Mouse (Mus musculus) midbrain, embryonic 10.5 days (tissue): ENCODE results near the gene Spaca7. TPM values are rescaled to one million over a fixed set of nuclear protein-coding genes. Genes with fewer than 3 reads are reported as not detected.

ENCODE experiments used
- DNase-seq: peaks from one replicate; pipeline ENCODE4 v3.0.0-alpha.2; 2017; ENCODE audit warnings: low spot score
- H3K27ac ChIP-seq: fragments of 300-500 bp; sonication (generic); replicated peaks from 2 replicates; pipeline ENCODE4 v1.5.1; 2016; ENCODE audit warnings: mild to moderate bottlenecking
- H3K27me3 ChIP-seq: fragments of 300-500 bp; sonication (generic); 2 replicates; pipeline ENCODE4 v1.6.1; 2016; ENCODE audit warnings: low read depth, mild to moderate bottlenecking; ENCODE audit not compliant: poor library complexity, severe bottlenecking
- H3K36me3 ChIP-seq: fragments of 300-500 bp; sonication (generic); 2 replicates; pipeline ENCODE4 v1.6.1; 2016; ENCODE audit warnings: mild to moderate bottlenecking, moderate library complexity
- H3K4me1 ChIP-seq: fragments of 300-500 bp; sonication (generic); 2 replicates; pipeline ENCODE4 v1.6.1; 2016
- H3K4me3 ChIP-seq: fragments of 300-500 bp; sonication (generic); 2 replicates; pipeline ENCODE4 v1.5.1; 2016; ENCODE audit warnings: mild to moderate bottlenecking, moderate library complexity
- H3K9me3 ChIP-seq: fragments of 300-500 bp; sonication (generic); replicated peaks from 2 replicates; pipeline ENCODE4 v1.6.1; 2016; ENCODE audit warnings: mild to moderate bottlenecking
- WGBS: fragments of 180-500 bp; shearing (Covaris S2); methylation state at CpG from one replicate; pipeline ENCODE4 v1.1.7; 2016; 5-methylcytosine and 5-hydroxymethylcytosine counted together
- polyA plus RNA-seq: library from polyadenylated mRNA; unstranded; fragments of >200 nt; fragmentation: Nextera tagmentation; extraction: Ambion mirVana; gene quantifications from 2 replicates; pipeline ENCODE4 v1.2.1, GENCODE M21; 2016

The Spaca7 gene
- polyA plus RNA-seq = not detected in 2 replicates

DNA sequence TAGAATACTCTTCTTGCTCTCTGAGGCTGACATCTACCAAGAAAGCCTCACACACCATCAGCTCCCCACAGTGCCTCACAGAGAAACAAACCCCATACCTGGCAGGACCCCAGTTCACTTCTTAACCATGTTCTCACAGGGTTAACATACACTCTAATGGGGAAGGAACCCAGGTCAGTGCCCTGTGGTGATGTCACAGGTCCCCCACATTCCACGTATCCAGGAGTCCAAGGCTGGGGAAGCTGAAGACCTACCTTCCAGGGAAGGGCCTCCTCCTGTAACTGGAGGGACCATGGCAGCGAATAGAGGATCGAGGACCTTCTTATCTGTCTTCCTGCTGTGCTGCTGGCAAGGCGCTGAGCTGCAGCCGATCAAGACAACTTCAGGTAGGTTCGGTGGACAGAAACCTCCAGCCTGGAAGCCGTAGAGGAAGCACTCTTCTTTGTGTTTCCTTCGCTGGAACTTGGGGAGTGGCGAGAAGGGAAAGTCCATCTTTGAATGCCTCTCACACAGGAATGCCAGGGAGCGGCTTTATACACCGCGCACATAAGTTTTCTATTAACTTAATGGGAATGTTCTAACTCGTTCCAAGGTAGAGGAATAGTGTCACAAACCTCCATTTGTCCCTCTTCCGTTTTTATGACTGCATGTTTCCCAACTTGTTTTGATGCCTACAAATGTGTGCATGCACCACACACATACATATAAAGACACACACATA is at the start of gene Spaca7:
Spaca7 (plus strand) TSS at position 216 of the 721 bp plus-strand sequence.
- peaks cover 42% of the 10 kb centered on the region for H3K27me3 ChIP-seq
- no peak for DNase-seq
- H3K4me3 ChIP-seq = no peak within 1 kb of the TSS
- H3K36me3 ChIP-seq = no peaks in the 10 kb centered on the region
- WGBS = 79% methylated on average over 14 of the region's 14 CpGs
- no peak within 1 kb of the TSS for H3K27ac ChIP-seq
- peaks cover 13% of the 10 kb centered on the region for H3K4me1 ChIP-seq
- no peaks in the 10 kb centered on the region for H3K9me3 ChIP-seq

DNA sequence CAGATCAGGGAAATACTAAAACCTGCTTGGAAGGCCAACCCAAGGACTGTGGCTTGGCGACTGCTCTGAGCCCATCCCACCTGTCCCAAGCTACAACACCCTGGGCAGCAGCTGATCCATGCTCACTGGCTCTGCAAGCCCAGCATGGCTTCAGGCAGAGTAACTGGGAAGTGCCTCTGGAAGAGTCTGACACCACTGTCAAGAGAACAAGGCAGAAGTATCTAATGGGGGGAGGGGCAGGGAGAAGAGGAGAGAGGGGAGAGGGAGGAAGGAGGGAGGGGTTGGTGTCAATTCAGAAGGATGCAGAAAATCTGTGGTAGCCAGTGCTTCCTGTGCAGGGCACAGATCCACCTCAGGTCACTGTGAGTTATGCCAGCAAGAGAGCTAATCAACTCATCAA is 48.5 kb upstream of the Spaca7 start:
- H3K27me3 ChIP-seq = peaks cover 42% of the 10 kb centered on the region
- peaks cover 38% of the 10 kb centered on the region for H3K4me1 ChIP-seq
- DNase-seq = no peak
- peak overlapping the region; percentile 52; the same call in 1 of the 2 replicates for H3K27ac ChIP-seq
- H3K4me3 ChIP-seq = no peak overlapping the region
- H3K36me3 ChIP-seq = no peaks in the 10 kb centered on the region
- WGBS = 28% methylated on average over 1 of the region's 1 CpGs
- peaks cover 6% of the 10 kb centered on the region for H3K9me3 ChIP-seq

DNA sequence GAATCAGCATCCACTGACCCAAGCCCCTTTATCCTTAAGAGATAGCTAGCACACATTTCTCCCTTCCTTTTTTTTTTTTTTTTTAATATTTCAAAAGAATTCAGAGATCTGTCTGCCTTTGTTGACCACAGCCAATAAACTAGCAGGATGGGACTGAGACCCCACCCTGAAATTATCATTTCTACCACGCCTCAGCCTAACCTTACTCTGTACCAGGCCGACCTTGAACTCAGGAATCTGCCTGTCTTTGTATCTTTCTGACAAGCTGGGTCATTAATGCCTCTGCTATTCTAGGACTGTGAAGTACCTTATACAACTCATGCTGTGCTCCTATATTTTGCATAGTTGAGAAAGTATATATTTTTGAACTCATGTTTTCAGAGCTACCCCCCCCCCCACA is 44.2 kb upstream of the Spaca7 start:
- H3K36me3 ChIP-seq = no peaks in the 10 kb centered on the region
- no peak overlapping the region for H3K4me3 ChIP-seq
- DNase-seq = no peak
- H3K27ac ChIP-seq = no peak overlapping the region
- no peaks in the 10 kb centered on the region for H3K9me3 ChIP-seq
- peaks cover 23% of the 10 kb centered on the region for H3K27me3 ChIP-seq
- H3K4me1 ChIP-seq = peaks cover 11% of the 10 kb centered on the region
- 78% methylated on average over 2 of the region's 2 CpGs for WGBS

DNA sequence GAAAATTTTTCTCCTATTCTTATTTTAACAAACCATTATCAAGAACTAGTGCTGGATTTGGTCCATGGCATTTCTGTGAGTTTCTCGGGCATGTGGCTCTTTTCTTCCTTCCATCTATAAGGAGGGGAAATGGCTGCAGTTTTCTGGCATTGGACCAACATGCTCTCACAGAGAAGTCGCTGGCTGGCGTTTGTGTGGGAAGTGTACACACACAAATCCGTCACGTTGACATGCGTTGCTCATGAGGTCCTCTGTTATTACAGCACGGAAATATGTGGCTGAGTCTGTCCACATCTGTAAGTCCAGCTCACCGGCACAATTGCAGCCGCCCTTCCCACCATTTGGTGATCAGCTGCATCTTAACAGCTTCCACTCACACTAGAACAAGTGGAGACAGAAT is 37.2 kb upstream of the Spaca7 start:
- Histone ChIP-seq H3K4me3 (no peak overlapping the region), H3K36me3 (no peaks in the 10 kb centered on the region), H3K4me1 (no peaks in the 10 kb centered on the region), H3K27me3 (no peaks in the 10 kb centered on the region), H3K9me3 (no peaks in the 10 kb centered on the region), H3K27ac (no peak overlapping the region)
- DNase-seq = no peak
- WGBS = 90% methylated on average over 9 of the region's 9 CpGs

DNA sequence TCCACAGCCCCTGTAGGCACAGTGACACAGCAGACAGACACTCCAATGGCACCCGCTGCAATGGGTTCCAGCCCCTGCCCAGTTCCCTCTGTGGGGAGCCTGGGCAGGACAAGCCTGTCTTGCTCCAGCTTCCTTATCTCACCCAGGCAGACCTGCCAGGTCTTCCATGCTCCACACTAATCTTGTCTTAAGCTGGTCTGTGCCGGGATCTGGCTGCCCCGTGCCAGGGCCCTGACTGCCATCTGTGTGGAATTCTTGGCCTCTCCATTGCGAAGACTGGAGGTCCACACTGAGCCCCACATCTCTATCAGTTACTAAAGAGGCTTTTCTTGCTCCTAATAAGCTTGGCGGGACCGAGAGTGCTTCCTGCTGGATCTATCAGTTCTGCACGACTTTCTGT is 36.5 kb upstream of the Spaca7 start:
- no peak for DNase-seq
- WGBS = 87% methylated on average over 7 of the region's 7 CpGs
- H3K36me3 ChIP-seq = no peaks in the 10 kb centered on the region
- no peaks in the 10 kb centered on the region for H3K27me3 ChIP-seq
- H3K9me3 ChIP-seq = no peaks in the 10 kb centered on the region
- no peak overlapping the region for H3K4me3 ChIP-seq
- H3K4me1 ChIP-seq = no peaks in the 10 kb centered on the region
- H3K27ac ChIP-seq = no peak overlapping the region

DNA sequence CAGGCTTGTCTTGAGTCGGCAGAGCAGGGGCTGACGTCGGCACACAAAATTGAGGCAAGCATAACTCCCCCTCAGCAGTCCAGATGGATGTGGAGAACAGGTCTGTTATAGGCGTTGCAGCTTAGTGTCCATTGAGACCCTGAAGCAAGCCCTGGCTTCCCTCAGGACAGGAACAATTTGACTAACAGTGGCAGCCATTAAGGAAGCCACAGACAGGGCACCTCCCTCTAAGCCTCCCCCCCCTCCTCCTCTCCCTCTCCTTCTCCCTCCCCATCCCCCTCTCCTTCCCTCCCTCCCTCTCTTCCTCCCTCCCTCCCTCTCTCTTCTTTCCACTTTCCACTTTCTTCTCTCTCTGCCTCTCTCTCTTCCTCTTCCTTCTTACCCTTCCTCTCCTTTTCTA is 27.6 kb upstream of the Spaca7 start:
- Histone ChIP-seq H3K4me1 (peaks cover 32% of the 10 kb centered on the region), H3K4me3 (no peak overlapping the region), H3K36me3 (no peaks in the 10 kb centered on the region), H3K27me3 (peaks cover 56% of the 10 kb centered on the region), H3K27ac (no peak overlapping the region), H3K9me3 (no peaks in the 10 kb centered on the region; the same call in 1 of the 2 replicates)
- 68% methylated on average over 4 of the region's 4 CpGs for WGBS
- DNase-seq = no peak

DNA sequence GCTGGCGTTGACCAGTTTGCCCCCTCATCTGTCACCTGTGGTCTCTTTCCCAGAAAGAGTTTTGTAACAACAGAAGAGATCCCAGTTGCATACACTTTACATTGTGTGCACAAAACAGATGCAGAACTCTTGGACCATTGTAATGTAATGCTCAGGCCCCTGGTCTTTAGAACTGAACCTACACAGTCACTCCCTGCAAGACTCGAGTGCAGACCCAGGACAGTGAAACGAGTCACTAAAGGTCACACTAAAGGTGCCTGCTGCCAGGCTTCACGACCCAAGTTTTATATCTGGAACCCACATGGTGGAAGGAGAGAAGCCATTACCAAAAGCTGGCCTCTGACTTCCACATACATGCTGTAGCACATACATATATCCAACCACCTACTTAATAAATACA is 27.2 kb upstream of the Spaca7 start:
- H3K27ac ChIP-seq = no peak overlapping the region
- DNase-seq = no peak
- no peak overlapping the region for H3K4me3 ChIP-seq
- peaks cover 32% of the 10 kb centered on the region for H3K4me1 ChIP-seq
- H3K27me3 ChIP-seq = peaks cover 56% of the 10 kb centered on the region
- no peaks in the 10 kb centered on the region for H3K36me3 ChIP-seq
- H3K9me3 ChIP-seq = no peaks in the 10 kb centered on the region; the same call in 1 of the 2 replicates
- 80% methylated on average over 4 of the region's 4 CpGs for WGBS

DNA sequence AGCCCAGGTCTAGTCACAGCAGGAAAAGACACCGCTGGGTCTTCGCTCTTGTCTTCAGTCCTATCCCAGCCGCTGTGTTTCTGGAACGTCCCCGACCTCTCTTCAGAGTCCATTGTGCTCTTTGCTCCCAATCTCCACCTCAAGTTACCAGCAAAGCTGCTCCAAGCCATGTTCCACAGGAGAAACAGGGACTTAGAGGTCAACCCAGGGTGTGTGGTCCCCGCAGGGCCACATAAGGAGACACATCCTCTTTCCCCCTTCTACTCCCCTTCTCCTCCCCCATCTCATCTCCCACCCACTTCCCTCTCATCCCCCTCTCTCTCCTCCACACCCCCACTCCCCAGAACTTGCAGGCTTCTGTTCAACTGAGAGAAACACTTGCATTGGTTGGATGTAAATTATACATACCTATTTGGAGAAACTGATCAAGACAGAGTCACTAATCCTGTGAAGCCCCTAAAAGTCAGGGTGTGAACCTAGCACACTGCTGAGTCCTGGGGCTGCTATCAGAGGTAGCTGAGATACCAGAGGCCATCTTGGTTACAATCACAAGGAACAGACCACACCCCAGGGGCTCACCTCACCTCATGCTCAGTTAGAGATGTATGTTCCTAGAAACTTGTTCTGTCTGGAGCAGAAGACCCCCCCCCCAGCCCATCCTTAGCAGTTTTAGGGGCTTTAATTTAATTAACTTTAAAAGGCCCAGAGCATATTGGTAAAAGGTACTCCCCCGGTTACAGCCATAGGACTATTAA is 25.2 kb upstream of the Spaca7 start:
- WGBS = 53% methylated on average over 7 of the region's 7 CpGs
- Histone ChIP-seq H3K27me3 (peaks cover 44% of the 10 kb centered on the region), H3K36me3 (no peaks in the 10 kb centered on the region), H3K4me1 (peaks cover 29% of the 10 kb centered on the region), H3K9me3 (peaks cover 4% of the 10 kb centered on the region), H3K4me3 (0 out of 2 replicates have a peak overlapping the region, but pooled peaks have one; percentile 20), H3K27ac (peak overlapping the region; percentile 70)
- DNase-seq = no peak

DNA sequence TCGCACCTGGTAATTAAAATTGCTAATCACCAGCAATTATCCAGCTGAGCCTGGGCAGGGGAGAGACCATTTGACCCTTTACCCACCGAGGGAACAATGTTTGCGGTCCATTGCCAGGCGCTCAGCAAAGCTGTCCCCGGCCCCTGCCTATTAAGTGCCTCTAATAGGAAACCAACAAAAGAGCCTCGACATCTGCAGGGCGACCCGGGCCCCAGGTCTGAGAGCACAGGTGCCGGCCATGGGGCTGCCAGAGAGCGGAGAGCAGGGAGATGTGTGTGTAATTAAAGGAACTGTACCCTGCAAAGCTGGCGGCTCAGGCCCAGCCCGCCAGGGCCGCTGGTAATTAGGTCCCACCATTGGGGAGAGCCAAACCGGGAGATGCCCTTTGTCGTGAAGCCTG is 24.6 kb upstream of the Spaca7 start:
- Histone ChIP-seq H3K27me3 (peaks cover 50% of the 10 kb centered on the region), H3K9me3 (peaks cover 4% of the 10 kb centered on the region), H3K36me3 (no peaks in the 10 kb centered on the region), H3K4me1 (peaks cover 29% of the 10 kb centered on the region), H3K27ac (peak overlapping the region; percentile 70), H3K4me3 (peak overlapping the region; percentile 20)
- DNase-seq = peak; percentile 46
- WGBS = 5% methylated on average over 15 of the region's 15 CpGs

DNA sequence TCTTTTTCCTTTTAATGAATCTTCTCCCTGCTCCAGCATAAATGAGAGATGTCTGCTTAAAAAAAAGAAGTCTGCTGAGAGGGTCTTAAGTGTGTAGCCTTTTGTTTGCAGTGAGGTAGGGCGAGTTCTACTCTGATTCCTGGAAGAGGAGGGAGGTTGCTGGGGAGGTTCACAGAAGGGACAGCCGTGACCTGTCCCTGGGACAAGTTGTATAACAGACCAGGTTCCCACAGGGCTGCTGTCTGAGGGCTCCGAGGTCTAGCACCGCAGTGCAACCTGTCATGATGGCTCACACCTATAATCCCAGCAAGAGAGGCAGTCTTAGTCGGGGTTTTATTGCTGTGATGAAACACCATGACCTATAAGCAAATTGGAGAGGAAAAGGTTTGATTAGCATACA is 24.1 kb upstream of the Spaca7 start:
- Histone ChIP-seq H3K36me3 (no peaks in the 10 kb centered on the region), H3K4me3 (no peak overlapping the region), H3K27me3 (peaks cover 54% of the 10 kb centered on the region), H3K27ac (peak overlapping the region; percentile 70), H3K4me1 (peaks cover 29% of the 10 kb centered on the region), H3K9me3 (peaks cover 4% of the 10 kb centered on the region)
- WGBS = 46% methylated on average over 5 of the region's 5 CpGs
- DNase-seq = no peak

DNA sequence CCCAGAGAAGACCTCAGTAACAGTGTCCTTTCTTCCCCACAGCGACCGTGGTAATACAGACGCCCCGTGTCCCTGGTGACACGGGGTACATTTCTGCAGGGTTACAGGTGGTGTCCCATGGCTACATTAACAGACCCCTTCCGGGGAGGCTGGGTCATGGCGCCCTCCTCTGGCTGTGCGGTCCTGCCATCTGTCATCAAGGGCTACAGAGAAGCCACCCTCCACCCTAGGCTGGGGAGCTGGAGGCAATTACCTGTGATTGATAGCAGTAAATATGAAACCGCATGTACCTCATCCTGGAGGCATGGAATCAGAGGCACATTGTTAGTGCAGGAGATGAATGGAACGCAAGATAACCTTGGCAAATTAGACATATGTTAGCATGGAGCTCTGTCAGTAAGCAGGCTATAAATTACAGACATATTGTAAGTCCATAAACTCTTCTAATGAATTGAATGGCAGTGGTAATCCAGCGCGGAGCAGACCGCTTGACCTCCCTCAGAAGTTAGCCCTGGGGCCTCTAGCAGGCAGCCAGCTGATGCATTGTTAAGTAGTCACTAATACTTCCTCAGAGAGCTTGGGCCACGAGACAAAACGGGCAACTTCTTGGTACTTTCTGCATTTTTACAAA is 17.2 kb upstream of the Spaca7 start:
- Histone ChIP-seq H3K36me3 (no peaks in the 10 kb centered on the region), H3K4me3 (no peak overlapping the region), H3K9me3 (peaks cover 4% of the 10 kb centered on the region), H3K4me1 (peaks cover 14% of the 10 kb centered on the region), H3K27ac (no peak overlapping the region), H3K27me3 (peaks cover 72% of the 10 kb centered on the region)
- WGBS = 46% methylated on average over 15 of the region's 15 CpGs
- DNase-seq = peak; percentile 32

DNA sequence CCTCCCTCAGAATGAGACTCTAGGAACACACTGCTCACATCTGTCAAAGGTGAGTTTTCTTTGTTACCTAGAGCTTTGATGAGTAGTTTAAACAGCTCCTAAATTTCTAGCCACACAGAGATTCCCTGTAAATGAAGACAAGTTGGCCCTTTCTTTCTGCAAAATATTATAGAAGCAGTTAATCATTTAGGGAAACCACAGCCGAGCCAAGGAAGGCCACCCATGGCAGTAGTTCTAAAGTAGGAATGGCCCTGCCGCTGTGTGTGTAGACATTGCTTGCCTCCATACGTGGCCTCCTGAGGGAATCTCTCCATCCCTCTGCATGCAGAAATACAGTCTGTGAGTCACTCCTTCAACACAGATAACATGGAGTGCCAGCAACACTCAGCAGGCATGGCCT is 14.0 kb upstream of the Spaca7 start:
- DNase-seq = no peak
- Histone ChIP-seq H3K27me3 (peaks cover 91% of the 10 kb centered on the region), H3K36me3 (no peaks in the 10 kb centered on the region), H3K4me1 (peaks cover 33% of the 10 kb centered on the region), H3K27ac (no peak overlapping the region), H3K4me3 (no peak overlapping the region), H3K9me3 (no peaks in the 10 kb centered on the region)
- WGBS = 86% methylated on average over 3 of the region's 3 CpGs
